Mouse (Mus musculus): Measurements from ENCODE around the gene Eloa.
"Not testable (repeated sequence)": the region's sequence is repeated elsewhere in the genome, so short reads cannot be mapped to it uniquely, and the experiment has no call there.

The Eloa gene

GRCm38 (mm10) chr4:135980223-135980622 is 41.3 kb downstream of the Eloa start:
- not testable (repeated sequence) for DNase-seq

GRCm38 (mm10) chr4:135976146-135976545 is 45.4 kb downstream of the Eloa start:
- DNase-seq = no peak

- DNase-seq = no peak
These were observed 48.4 kb downstream of the Eloa start for GRCm38 (mm10) chr4:135972911-135973811.

GRCm38 (mm10) chr4:135972556-135972906 is 49.0 kb downstream of the Eloa start, which contains the start of gene Lypla2:
Gene Lypla2, minus strand, starts transcription at chr4:135972626.
- DNase-seq = peak; percentile 92

- DNase-seq = no peak
These were observed 49.6 kb downstream of the Eloa start for GRCm38 (mm10) chr4:135971805-135972555.

GRCm38 (mm10) chr4:135970585-135970984 is 51.0 kb downstream of the Eloa start:
- no peak for DNase-seq

- no peak for DNase-seq
These were observed 52.4 kb downstream of the Eloa start for GRCm38 (mm10) chr4:135969070-135969750.

- DNase-seq = no peak
These were observed 53.2 kb downstream of the Eloa start for GRCm38 (mm10) chr4:135968271-135968869.

- no peak for DNase-seq
These were observed 54.3 kb downstream of the Eloa start for GRCm38 (mm10) chr4:135967086-135967760.

- no peak for DNase-seq
These were observed 55.3 kb downstream of the Eloa start for GRCm38 (mm10) chr4:135966283-135966682.

GRCm38 (mm10) chr4:135965113-135965512 is 56.5 kb downstream of the Eloa start:
- DNase-seq = no peak

- peak; percentile 90 for DNase-seq
These were observed 57.1 kb downstream of the Eloa start for GRCm38 (mm10) chr4:135964426-135964825.

GRCm38 (mm10) chr4:135963457-135964193 is 57.9 kb downstream of the Eloa start, which contains the start of gene Gale:
Gene Gale, plus strand, starts transcription at chr4:135963727.
- peak; percentile 97 for DNase-seq

- DNase-seq = no peak
These were observed 58.6 kb downstream of the Eloa start for GRCm38 (mm10) chr4:135962946-135963345.

GRCm38 (mm10) chr4:135962198-135962597 is 59.4 kb downstream of the Eloa start:
- DNase-seq = no peak

- no peak for DNase-seq
These were observed 59.9 kb downstream of the Eloa start for GRCm38 (mm10) chr4:135961709-135962108.

GRCm38 (mm10) chr4:135960717-135961116 is 60.8 kb downstream of the Eloa start:
- peak; percentile 92 for DNase-seq

- peak; percentile 52 for DNase-seq
These were observed 63.2 kb downstream of the Eloa start for GRCm38 (mm10) chr4:135958354-135958753.

GRCm38 (mm10) chr4:135955886-135956285 is 65.7 kb downstream of the Eloa start:
- DNase-seq = no peak

GRCm38 (mm10) chr4:135954241-135954640 is 67.3 kb downstream of the Eloa start:
- DNase-seq = peak; percentile 91

All from lung, postnatal 36 days (tissue).